In the genomic region with DNA sequence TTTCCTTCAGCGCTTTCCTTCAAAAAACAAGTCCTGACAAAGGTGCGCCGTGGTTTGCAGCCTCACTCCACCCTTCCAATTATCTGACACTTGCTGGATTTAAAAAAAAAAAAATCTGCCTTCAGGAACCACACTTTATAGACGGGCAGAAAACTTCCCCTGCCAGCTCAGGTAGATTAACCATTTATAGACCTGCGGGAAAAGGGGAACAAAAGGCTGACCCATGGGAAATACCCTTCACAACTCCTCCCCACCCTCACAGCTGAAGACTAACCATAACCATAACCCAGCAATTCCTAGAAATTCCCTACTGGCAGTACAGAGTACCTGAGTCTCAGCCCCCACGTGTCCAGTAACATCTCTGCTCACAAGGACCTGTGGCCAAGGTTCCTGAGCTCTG, we compare ENCODE assay signal across 19 mouse cellular contexts. TPM values are rescaled to one million over a fixed set of nuclear protein-coding genes. Genes with fewer than 3 reads are reported as not detected.
"Had no signal": no experiment of that assay in that cellular context is flagged by ENCODE, and none has a peak within 500 bp of the region (broad histone marks: within the 10 kb centered on the region; RNA-seq: fewer than 3 reads in every experiment).

Gene Col17a1, minus strand, starts transcription at position 101 of the 400 bp plus-strand sequence.

- H3K4me3 ChIP-seq: liver, embryonic 13.5 days; midbrain, embryonic 13.5 days; myocyte; neural tube, embryonic 15.5 days had no signal

- H3K27ac ChIP-seq: kidney, postnatal 0 days; liver, embryonic 13.5 days; midbrain, embryonic 13.5 days; neural tube, embryonic 15.5 days had no signal

- H3K9ac ChIP-seq: liver, embryonic 13.5 days; liver, postnatal 0 days; midbrain, embryonic 13.5 days; neural tube, embryonic 15.5 days had no signal

- H3K4me1 ChIP-seq: midbrain, embryonic 13.5 days; neural tube, embryonic 15.5 days had no signal

- DNase-seq: kidney, adult 9 months; kidney, postnatal 36 days; layer of hippocampus, adult 9-11 months; layer of hippocampus, postnatal 36 days; liver; liver, embryonic 13.5 days; liver, postnatal 0 days; lung, postnatal 36 days; right cerebral cortex, postnatal 4 days; spleen, adult 18-20 months; thymus, adult 2 months; thymus, postnatal 25 days had no signal

- ATAC-seq: inflammation-experienced regulatory T-cells, adult 6 months; intestine, postnatal 0 days; liver, postnatal 0 days; midbrain, embryonic 13.5 days had no signal

- H3K36me3 ChIP-seq: liver, embryonic 13.5 days; midbrain, embryonic 13.5 days; neural tube, embryonic 15.5 days had no signal

- H3K9me3 ChIP-seq: liver, embryonic 13.5 days; midbrain, embryonic 13.5 days; neural tube, embryonic 15.5 days had no signal

- H3K4me2 ChIP-seq: liver, embryonic 13.5 days; midbrain, embryonic 13.5 days; neural tube, embryonic 15.5 days had no signal

- H3K27me3 ChIP-seq: liver, embryonic 13.5 days; midbrain, embryonic 13.5 days; neural tube, embryonic 15.5 days had no signal

RNA-seq across cellular contexts. Expression of gene Col17a1, which starts in this region (rescaled TPM):
- total RNA-seq: megakaryocyte progenitor cell, adult 5-6 weeks had no signal
- polyA plus RNA-seq: inflammation-experienced regulatory T-cells, adult 6 months had no signal
